Mouse (Mus musculus): ENCODE measurements at regions not wholly inside any gene's neighbourhood (a gene's known extent, or its start where the extent isn't known, plus 50 kb on each side); places are given as distances from the start of the nearest gene placed in this dataset.

- no peak overlapping the region for H3K27ac ChIP-seq (replicated peaks)
- no peak overlapping the region for H3K9ac ChIP-seq
- H3K4me3 ChIP-seq, result no peak overlapping the region
- no peaks in the 10 kb centered on the region for H3K27me3 ChIP-seq
- ATAC-seq (ENCODE audit: low FRiP score, low read depth), result no peak
- peaks cover 2% of the 10 kb centered on the region; the same call in 1 of the 2 replicates for H3K4me1 ChIP-seq (replicated peaks)
- no peaks in the 10 kb centered on the region for H3K9me3 ChIP-seq
- no peak overlapping the region for H3K4me2 ChIP-seq
- 73% methylated on average over 7 of the region's 7 CpGs for WGBS
- H3K36me3 ChIP-seq, result no peaks in the 10 kb centered on the region
Observed at GRCm38 (mm10) chr11:84659370-84659937, 134.1 kb upstream of the Lhx1 start.

DNA sequence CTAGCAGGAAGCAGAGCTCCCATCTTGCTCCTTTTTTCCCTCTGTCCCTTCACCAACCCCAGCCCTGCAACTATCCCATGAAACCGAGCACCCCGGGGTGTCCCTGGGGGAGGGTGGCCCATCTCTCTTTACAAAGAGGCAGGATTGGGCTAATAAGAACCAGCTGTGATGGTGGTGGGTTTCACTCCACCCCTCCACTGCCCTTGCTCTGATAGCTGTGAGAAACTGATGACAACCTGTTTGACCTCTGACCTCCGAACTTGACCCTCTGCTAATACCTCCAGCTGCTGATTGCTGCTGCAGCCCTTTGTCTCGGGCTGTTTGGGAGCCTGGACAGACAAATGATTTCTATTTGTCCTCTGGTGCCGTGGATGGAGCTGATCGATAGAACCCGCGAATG lies 128.1 kb upstream of the Lhx1 start:
- WGBS, result 26% methylated on average over 8 of the region's 8 CpGs
- Histone ChIP-seq H3K27ac (replicated peaks) (no peak overlapping the region), H3K27me3 (0 out of 2 replicates have a peak, but pooled peaks cover 6% of the 10 kb centered on the region), H3K4me1 (replicated peaks) (no peaks in the 10 kb centered on the region; the same call in 1 of the 2 replicates), H3K4me2 (no peak overlapping the region), H3K9ac (no peak overlapping the region), H3K4me3 (no peak overlapping the region), H3K36me3 (no peaks in the 10 kb centered on the region), H3K9me3 (no peaks in the 10 kb centered on the region)
- ATAC-seq (ENCODE audit: low FRiP score, low read depth), result no peak

GRCm38 (mm10) chr11:84648899-84649298 lies 123.6 kb upstream of the Lhx1 start:
- Histone ChIP-seq H3K27ac (replicated peaks) (no peak overlapping the region), H3K36me3 (no peaks in the 10 kb centered on the region), H3K4me3 (no peak overlapping the region), H3K9me3 (no peaks in the 10 kb centered on the region), H3K4me2 (no peak overlapping the region), H3K9ac (no peak overlapping the region), H3K27me3 (0 out of 2 replicates have a peak, but pooled peaks cover 6% of the 10 kb centered on the region), H3K4me1 (replicated peaks) (no peaks in the 10 kb centered on the region; the same call in 1 of the 2 replicates)
- WGBS, result 87% methylated on average over 5 of the region's 5 CpGs
- ATAC-seq (ENCODE audit: low FRiP score, low read depth), result no peak

DNA sequence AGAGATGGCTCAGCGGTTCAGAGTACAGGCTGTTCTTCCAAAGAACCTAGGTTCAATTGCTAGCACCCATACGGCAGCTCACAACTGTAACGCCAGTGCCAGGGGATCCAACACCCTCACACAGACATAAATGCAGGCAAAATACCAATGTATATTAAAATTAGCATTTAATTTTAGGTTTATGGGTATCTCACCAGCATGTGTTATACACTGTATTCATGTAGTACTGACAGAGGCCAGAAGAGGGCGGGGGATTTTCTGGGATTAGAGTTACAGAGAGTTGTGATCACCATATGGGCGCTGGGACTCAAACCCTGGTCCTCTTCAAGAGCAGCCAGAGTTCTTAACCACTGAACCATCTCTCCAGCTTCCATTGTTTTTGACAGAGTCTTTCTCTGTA lies 121.8 kb upstream of the Lhx1 start:
- Histone ChIP-seq H3K4me2 (no peak overlapping the region), H3K27me3 (0 out of 2 replicates have a peak, but pooled peaks cover 6% of the 10 kb centered on the region), H3K4me3 (no peak overlapping the region), H3K9me3 (no peaks in the 10 kb centered on the region), H3K36me3 (no peaks in the 10 kb centered on the region), H3K27ac (replicated peaks) (no peak overlapping the region), H3K9ac (no peak overlapping the region), H3K4me1 (replicated peaks) (peaks cover 17% of the 10 kb centered on the region)
- WGBS, result 96% methylated on average over 5 of the region's 5 CpGs
- ATAC-seq (ENCODE audit: low FRiP score, low read depth), result no peak

GRCm38 (mm10) chr11:84643107-84643372 lies 117.7 kb upstream of the Lhx1 start:
- Histone ChIP-seq H3K9me3 (no peaks in the 10 kb centered on the region), H3K36me3 (no peaks in the 10 kb centered on the region), H3K4me3 (peak overlapping the region; percentile 46), H3K4me1 (replicated peaks) (peaks cover 33% of the 10 kb centered on the region), H3K9ac (no peak overlapping the region), H3K27me3 (no peaks in the 10 kb centered on the region), H3K27ac (replicated peaks) (peak overlapping the region; percentile 71; the same call in 1 of the 2 replicates), H3K4me2 (peak overlapping the region; percentile 91)
- WGBS, result 36% methylated on average over 5 of the region's 5 CpGs
- peak; percentile 31; the same call in 1 of the 2 replicates for ATAC-seq (ENCODE audit: low FRiP score, low read depth)

DNA sequence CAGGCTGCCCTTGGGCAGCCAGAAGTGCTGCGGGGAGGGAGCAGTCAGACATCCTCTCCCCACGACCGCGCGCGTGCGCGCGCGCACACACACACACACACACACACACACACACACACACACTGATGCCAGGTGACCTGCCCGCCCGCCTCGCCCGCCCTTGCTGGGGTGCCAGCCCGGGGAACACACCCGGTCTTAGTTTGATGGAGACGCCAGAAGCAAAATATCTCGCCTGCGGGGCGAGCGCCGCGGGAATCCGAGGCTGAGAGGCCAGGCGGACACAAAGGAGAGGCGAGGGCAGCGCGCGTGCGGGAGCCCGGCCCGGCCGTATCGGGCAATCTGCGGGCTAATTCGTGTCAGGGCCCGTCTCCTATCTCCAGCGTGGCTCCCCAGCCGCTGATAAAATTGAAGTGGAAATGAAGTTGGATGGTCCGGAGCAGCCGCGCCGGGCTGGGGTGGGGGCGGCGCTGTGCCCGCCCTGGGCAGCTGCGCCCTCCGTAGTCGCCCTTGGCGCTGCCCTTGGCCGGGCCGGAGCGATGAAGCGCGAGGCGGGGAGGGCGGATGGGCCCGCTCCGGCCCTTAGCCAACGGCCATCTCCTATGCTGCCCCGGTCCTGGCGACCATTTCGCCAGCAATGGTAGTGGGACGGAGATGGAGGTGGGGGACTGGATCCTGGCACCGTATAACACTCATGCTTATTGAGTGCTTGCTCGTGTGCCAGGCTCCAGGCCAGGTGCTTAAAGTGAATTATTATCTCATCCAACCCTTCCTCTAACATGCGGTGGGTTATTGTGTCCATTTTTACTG lies 117.2 kb upstream of the Lhx1 start:
- peak; percentile 70 for ATAC-seq (ENCODE audit: low FRiP score, low read depth)
- Histone ChIP-seq H3K9ac (peak overlapping the region; percentile 66), H3K9me3 (no peaks in the 10 kb centered on the region), H3K27ac (replicated peaks) (peak overlapping the region; percentile 71), H3K4me3 (peak overlapping the region; percentile 46), H3K36me3 (no peaks in the 10 kb centered on the region), H3K27me3 (no peaks in the 10 kb centered on the region), H3K4me2 (peak overlapping the region; percentile 91), H3K4me1 (replicated peaks) (peaks cover 39% of the 10 kb centered on the region)
- 2% methylated on average over 57 of the region's 67 CpGs for WGBS

GRCm38 (mm10) chr11:84641601-84642000 lies 116.3 kb upstream of the Lhx1 start:
- H3K4me2 ChIP-seq, result peak overlapping the region; percentile 91; the same call in 1 of the 2 replicates
- H3K9me3 ChIP-seq, result no peaks in the 10 kb centered on the region
- H3K9ac ChIP-seq, result no peak overlapping the region
- H3K36me3 ChIP-seq, result no peaks in the 10 kb centered on the region
- no peaks in the 10 kb centered on the region for H3K27me3 ChIP-seq
- WGBS, result 18% methylated on average over 5 of the region's 5 CpGs
- ATAC-seq (ENCODE audit: low FRiP score, low read depth), result no peak
- no peak overlapping the region for H3K4me3 ChIP-seq
- peaks cover 48% of the 10 kb centered on the region for H3K4me1 ChIP-seq (replicated peaks)
- H3K27ac ChIP-seq (replicated peaks), result peak overlapping the region; percentile 71

DNA sequence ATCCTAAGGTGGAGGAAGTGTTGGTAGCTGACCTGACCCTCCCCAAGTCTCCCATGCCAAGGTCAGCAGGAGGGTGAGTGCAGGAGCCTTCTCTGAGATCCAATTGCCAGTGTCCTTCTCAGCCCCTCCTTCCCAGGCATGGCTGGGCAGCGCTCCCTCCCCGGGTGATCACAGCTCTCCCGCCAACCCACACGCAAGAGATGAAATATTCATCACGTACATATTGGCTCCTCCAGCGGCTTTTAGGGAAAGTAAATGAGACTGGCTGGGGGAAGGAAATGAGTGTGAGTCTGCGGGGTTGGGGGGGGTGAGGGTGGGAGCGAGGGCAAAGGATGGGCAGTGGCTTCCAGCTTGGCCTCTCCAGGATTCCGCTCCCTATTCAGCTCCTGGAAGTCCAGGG lies 113.0 kb upstream of the Lhx1 start:
- Histone ChIP-seq H3K4me3 (no peak overlapping the region), H3K27ac (replicated peaks) (no peak overlapping the region), H3K27me3 (no peaks in the 10 kb centered on the region), H3K4me1 (replicated peaks) (peaks cover 46% of the 10 kb centered on the region), H3K4me2 (no peak overlapping the region), H3K36me3 (no peaks in the 10 kb centered on the region), H3K9me3 (no peaks in the 10 kb centered on the region), H3K9ac (no peak overlapping the region)
- ATAC-seq (ENCODE audit: low FRiP score, low read depth), result no peak
- WGBS, result 14% methylated on average over 9 of the region's 9 CpGs

- Histone ChIP-seq H3K4me1 (replicated peaks) (peaks cover 36% of the 10 kb centered on the region), H3K9ac (no peak overlapping the region), H3K4me2 (no peak overlapping the region), H3K27ac (replicated peaks) (peak overlapping the region; percentile 62), H3K4me3 (no peak overlapping the region), H3K36me3 (no peaks in the 10 kb centered on the region), H3K9me3 (no peaks in the 10 kb centered on the region), H3K27me3 (no peaks in the 10 kb centered on the region)
- WGBS, result 10% methylated on average over 8 of the region's 8 CpGs
- peak; percentile 74 for ATAC-seq (ENCODE audit: low FRiP score, low read depth)
Observed at GRCm38 (mm10) chr11:84637268-84637667, 111.9 kb upstream of the Lhx1 start.

DNA sequence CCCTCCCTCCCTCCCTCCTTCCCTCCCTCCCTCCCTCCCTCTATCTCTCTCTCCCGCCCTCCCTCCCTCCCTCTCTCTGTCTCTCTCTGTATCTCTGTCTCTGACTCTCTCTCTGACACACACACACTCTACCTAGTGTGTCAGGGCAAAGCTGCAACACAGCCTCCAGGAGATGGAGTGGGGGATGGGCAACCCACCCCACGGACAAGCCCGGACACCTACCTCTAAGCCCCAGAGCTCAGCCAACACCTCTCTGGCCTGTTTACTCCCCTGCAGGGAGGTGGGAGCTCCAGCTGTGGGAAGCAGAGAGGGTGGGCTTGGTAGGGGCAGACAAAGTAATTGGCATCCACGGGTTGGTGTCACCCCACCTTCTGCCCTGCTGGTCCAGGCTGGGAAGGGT lies 109.7 kb upstream of the Lhx1 start:
- ATAC-seq (ENCODE audit: low FRiP score, low read depth), result no peak
- no peak overlapping the region for H3K4me3 ChIP-seq
- H3K9me3 ChIP-seq, result no peaks in the 10 kb centered on the region
- no peaks in the 10 kb centered on the region for H3K27me3 ChIP-seq
- H3K4me1 ChIP-seq (replicated peaks), result peaks cover 24% of the 10 kb centered on the region
- 45% methylated on average over 3 of the region's 4 CpGs for WGBS
- H3K9ac ChIP-seq, result no peak overlapping the region
- H3K36me3 ChIP-seq, result no peaks in the 10 kb centered on the region
- H3K27ac ChIP-seq (replicated peaks), result no peak overlapping the region
- no peak overlapping the region for H3K4me2 ChIP-seq

DNA sequence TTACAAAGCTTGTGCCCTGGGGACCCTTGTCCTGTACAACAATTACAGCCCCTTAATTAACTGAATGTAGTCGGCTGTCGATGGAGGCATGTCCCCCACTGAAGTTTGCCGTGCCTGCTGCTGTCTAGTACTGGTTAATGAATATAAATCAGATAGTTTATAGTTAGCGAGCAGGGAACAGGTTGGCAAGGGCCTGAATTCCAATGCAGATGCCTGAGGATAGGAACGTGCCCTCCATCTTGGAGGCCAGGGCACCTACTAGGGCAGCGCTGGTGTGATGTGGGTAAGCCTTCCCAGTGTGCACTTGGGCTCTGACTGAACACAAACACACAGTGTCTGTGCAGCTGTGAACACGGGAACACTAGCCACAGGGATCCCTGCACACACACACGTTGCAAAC lies 108.0 kb upstream of the Lhx1 start:
- no peak overlapping the region for H3K27ac ChIP-seq (replicated peaks)
- H3K36me3 ChIP-seq, result no peaks in the 10 kb centered on the region
- ATAC-seq (ENCODE audit: low FRiP score, low read depth), result no peak
- no peak overlapping the region for H3K4me2 ChIP-seq
- H3K9ac ChIP-seq, result no peak overlapping the region
- H3K4me3 ChIP-seq, result no peak overlapping the region
- 50% methylated on average over 8 of the region's 8 CpGs for WGBS
- peaks cover 21% of the 10 kb centered on the region for H3K4me1 ChIP-seq (replicated peaks)
- H3K27me3 ChIP-seq, result no peaks in the 10 kb centered on the region
- no peaks in the 10 kb centered on the region for H3K9me3 ChIP-seq

- no peaks in the 10 kb centered on the region for H3K9me3 ChIP-seq
- ATAC-seq (ENCODE audit: low FRiP score, low read depth), result peak; percentile 83; the same call in 1 of the 2 replicates
- H3K27ac ChIP-seq (replicated peaks), result 0 out of 2 replicates have a peak overlapping the region, but pooled peaks have one; percentile 55
- no peak overlapping the region for H3K4me3 ChIP-seq
- H3K9ac ChIP-seq, result no peak overlapping the region
- 30% methylated on average over 2 of the region's 2 CpGs for whole genome bisulfite sequencing
- H3K36me3 ChIP-seq, result no peaks in the 10 kb centered on the region
- no peak overlapping the region for H3K4me2 ChIP-seq
- peaks cover 10% of the 10 kb centered on the region; the same call in 1 of the 2 replicates for H3K4me1 ChIP-seq (replicated peaks)
- no peaks in the 10 kb centered on the region for H3K27me3 ChIP-seq
Observed at GRCm38 (mm10) chr11:84628111-84628510, 102.8 kb upstream of the Lhx1 start.

Measured in hindbrain, embryonic 15.5 days (tissue).